Mouse (Mus musculus) heart, adult 2 months (tissue): Measurements from ENCODE around the gene Hlx. TPM values are rescaled to one million over a fixed set of nuclear protein-coding genes. Genes with fewer than 3 reads are reported as not detected.

Source experiments
- DNase-seq, 2 experiments: peaks; one replicate each; pipeline ENCODE4 v3.0.0; 2021
- H3K27ac ChIP-seq: fragments of 200-600 bp; 2 replicates; pipeline ENCODE4 v1.8.1; 2022
- H3K27me3 ChIP-seq: fragments of 200-500 bp; 2 replicates; pipeline ENCODE4 v1.6.1; 2012; ENCODE audit warnings: mild to moderate bottlenecking, low read length, inconsistent platforms, mixed read lengths; ENCODE audit not compliant: control insufficient read depth, insufficient read depth
- H3K36me3 ChIP-seq: fragments of 200-500 bp; 2 replicates; pipeline ENCODE4 v1.6.1; 2012; ENCODE audit warnings: low read length, inconsistent platforms; ENCODE audit not compliant: control insufficient read depth, insufficient read depth
- H3K4me1 ChIP-seq: fragments of 200-500 bp; 2 replicates; pipeline ENCODE4 v1.6.1; 2011; ENCODE audit warnings: low read length; ENCODE audit not compliant: control insufficient read depth, insufficient read depth
- H3K4me3 ChIP-seq: fragments of 200-600 bp; 2 replicates; pipeline ENCODE4 v1.8.1; 2022
- H3K79me2 ChIP-seq: fragments of 200-500 bp; replicated peaks from 2 replicates; pipeline ENCODE4 v1.6.1; 2012; ENCODE audit warnings: mild to moderate bottlenecking, inconsistent platforms, low read length, moderate library complexity, mixed read lengths; ENCODE audit not compliant: control insufficient read depth, insufficient read depth
- H3K9ac ChIP-seq: fragments of 200-500 bp; 2 replicates; pipeline ENCODE4 v1.6.1; 2012; ENCODE audit warnings: low read depth, mild to moderate bottlenecking, control low read depth, inconsistent platforms, low read length, mixed read lengths
- CTCF ChIP-seq: fragments of 200-600 bp; IDR thresholded peaks from 2 replicates; pipeline ENCODE4 v1.8.1; 2022; ENCODE audit warnings: antibody characterized with exemption, mild to moderate bottlenecking, moderate library complexity
- EP300 ChIP-seq: fragments of 200-500 bp; IDR thresholded peaks from 2 replicates; pipeline ENCODE4 v1.6.1; 2011; ENCODE audit warnings: low read depth, low read length, control low read depth; ENCODE audit not compliant: insufficient read depth
- POLR2A ChIP-seq: fragments of 200-500 bp; IDR thresholded peaks from 2 replicates; pipeline ENCODE4 v1.6.1; 2011; ENCODE audit warnings: mild to moderate bottlenecking, low read depth, low read length, control low read depth; ENCODE audit not compliant: insufficient read depth
- WGBS: fragments of 180-500 bp; shearing (Covaris S2); methylation state at CpG from one replicate; pipeline ENCODE4 v1.1.7; 2018; 5-methylcytosine and 5-hydroxymethylcytosine counted together
- intact Hi-C: fragments of 180-260 bp; cut with DNase I; formaldehyde crosslinking; loops from one replicate; pipeline ENCODE4 v1.15.1; 2025
- polyA plus RNA-seq: library from polyadenylated mRNA; depleted of rRNA; stranded (reverse); fragments of >200 nt; gene quantifications from 2 replicates; pipeline ENCODE4 v1.2.3, GENCODE M21; 2012; rRNA removed
- total RNA-seq, 2 experiments: library from RNA; stranded (reverse); gene quantifications; 2 replicates each; pipeline ENCODE4 v1.2.3; 2021

Hlx gene
- total and polyA plus RNA-seq, 3 experiments: 7.6 to 11.4 (median 10.8) TPM

DNA sequence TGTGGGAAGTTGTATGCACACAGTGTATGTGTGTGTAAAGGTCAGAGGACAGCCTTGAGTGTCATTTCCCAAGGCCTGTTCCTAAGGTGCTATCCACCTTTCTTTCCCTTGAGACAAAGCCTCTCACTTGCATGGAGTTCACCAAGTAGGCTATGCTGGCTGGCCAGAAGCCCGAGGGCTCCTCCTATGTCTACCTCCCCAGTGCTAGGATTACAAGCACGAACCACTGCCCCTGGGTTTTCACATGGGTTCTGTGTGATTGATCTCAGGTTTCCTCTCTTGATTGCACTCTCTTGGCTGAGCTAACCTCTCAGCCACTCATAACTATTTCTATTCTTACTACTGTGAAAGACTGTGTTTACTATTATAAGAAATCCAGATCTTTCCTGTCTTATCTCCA, 54.8 kb downstream of the Hlx start:
- H3K79me2 ChIP-seq: no peaks in the 10 kb centered on the region
- no peaks in the 10 kb centered on the region for H3K36me3 ChIP-seq
- H3K9ac ChIP-seq: no peak overlapping the region
- peaks cover 4% of the 10 kb centered on the region for H3K4me1 ChIP-seq
- TF ChIP-seq POLR2A (no peak), EP300 (no peak), CTCF (no peak)
- 50% methylated on average over 2 of the region's 2 CpGs for WGBS
- H3K27ac ChIP-seq: no peak overlapping the region
- DNase-seq: no peak
- no peak overlapping the region for H3K4me3 ChIP-seq
- intact Hi-C loops: loop anchor here (5.0 kb wide), 2 partner anchors 50 to 230 kb away; no protein-coding TSS in a partner anchor
- no peaks in the 10 kb centered on the region for H3K27me3 ChIP-seq

Other genes with a start within 250 kb of the Hlx start
- not detected for gene Marc1, start 78.7 kb upstream of the Hlx start, total RNA-seq
- 0.20 and 0.41 TPM in 2 replicates for gene Marc1, start 78.7 kb upstream of the Hlx start, polyA plus RNA-seq
- gene Marc2, start 113.8 kb upstream of the Hlx start, total RNA-seq: 100 to 1,000 TPM; 106 to 146 TPM
- gene Marc2, start 113.8 kb upstream of the Hlx start, polyA plus RNA-seq: 41.6 and 56.6 TPM in 2 replicates
- 10 to 100 TPM; 13.5 to 18.8 TPM for gene C130074G19Rik, start 150.6 kb upstream of the Hlx start, total RNA-seq
- 7.3 and 10.7 TPM in 2 replicates for gene C130074G19Rik, start 150.6 kb upstream of the Hlx start, polyA plus RNA-seq